Mouse (Mus musculus) monocyte, adult 2 months (primary cell): ENCODE measurements around the gene Frmd8.

Experiments used
- DNase-seq, 2 experiments: peaks; one replicate each; pipeline ENCODE4 v3.0.0; 2022; ENCODE audit warnings: low spot score in 2 of 2, low read depth in 1 of 2

Frmd8 gene

GRCm38 (mm10) chr19:5810840-5811563 is 64.1 kb downstream of the Frmd8 start:
- DNase-seq, result no peak

GRCm38 (mm10) chr19:5810103-5810839 is 64.8 kb downstream of the Frmd8 start:
- DNase-seq, result no peak

GRCm38 (mm10) chr19:5809712-5810089 is 65.4 kb downstream of the Frmd8 start:
- DNase-seq, result no peak

GRCm38 (mm10) chr19:5808955-5809711 is 65.9 kb downstream of the Frmd8 start:
- DNase-seq, result no peak

GRCm38 (mm10) chr19:5807740-5808139 is 67.3 kb downstream of the Frmd8 start:
- no peak for DNase-seq

- DNase-seq, result no peak
Observed at GRCm38 (mm10) chr19:5806809-5807205, 68.3 kb downstream of the Frmd8 start.

GRCm38 (mm10) chr19:5806051-5806808 is 68.8 kb downstream of the Frmd8 start:
- DNase-seq, result no peak

- DNase-seq, result no peak
Observed at GRCm38 (mm10) chr19:5804371-5804899, 70.6 kb downstream of the Frmd8 start.

GRCm38 (mm10) chr19:5803881-5804279 is 71.2 kb downstream of the Frmd8 start:
- no peak for DNase-seq

GRCm38 (mm10) chr19:5803041-5803880 is 71.8 kb downstream of the Frmd8 start:
- DNase-seq, result peak; percentile 96 to 98

GRCm38 (mm10) chr19:5802787-5803040 is 72.4 kb downstream of the Frmd8 start:
- DNase-seq, result no peak

- DNase-seq, result peak; percentile 82 to 97
Observed at GRCm38 (mm10) chr19:5802011-5802786, 72.9 kb downstream of the Frmd8 start.

GRCm38 (mm10) chr19:5801432-5801964 is 73.6 kb downstream of the Frmd8 start:
- DNase-seq, result no peak

GRCm38 (mm10) chr19:5800632-5801431 is 74.2 kb downstream of the Frmd8 start:
- DNase-seq, result no peak

GRCm38 (mm10) chr19:5800350-5800631 is 74.8 kb downstream of the Frmd8 start:
- DNase-seq, result no peak
